Mouse (Mus musculus) forebrain, embryonic 11.5 days (tissue): ENCODE measurements around the gene Zdhhc21. TPM values are rescaled to one million over a fixed set of nuclear protein-coding genes. Genes with fewer than 3 reads are reported as not detected.

Experiments
- ATAC-seq: fragments of 200-750 bp; cut with Nextera tagmentation; replicated peaks from 2 replicates; pipeline ENCODE4 v1.8.0; 2017; ENCODE audit warnings: moderate TSS enrichment; ENCODE audit not compliant: low FRiP score
- DNase-seq: peaks from one replicate; pipeline ENCODE4 v3.0.0-alpha.2; 2017; ENCODE audit warnings: low spot score
- H3K27ac ChIP-seq: fragments of 300-500 bp; sonication (generic); 2 replicates; pipeline ENCODE4 v1.5.1; 2014; ENCODE audit warnings: low read depth, low read length
- H3K27me3 ChIP-seq: fragments of 300-500 bp; sonication (generic); 2 replicates; pipeline ENCODE4 v1.6.1; 2014; ENCODE audit warnings: mild to moderate bottlenecking, low read length, mixed read lengths; ENCODE audit not compliant: control insufficient read depth, insufficient read depth
- H3K36me3 ChIP-seq: fragments of 300-500 bp; sonication (generic); 2 replicates; pipeline ENCODE4 v1.6.1; 2014; ENCODE audit warnings: mild to moderate bottlenecking, low read length, moderate library complexity, mixed read lengths; ENCODE audit not compliant: control insufficient read depth, insufficient read depth
- H3K4me1 ChIP-seq: fragments of 300-500 bp; sonication (generic); replicated peaks from 2 replicates; pipeline ENCODE4 v1.6.1; 2014; ENCODE audit warnings: low read length, mixed read lengths; ENCODE audit not compliant: control insufficient read depth, insufficient read depth
- H3K4me2 ChIP-seq: fragments of 300-500 bp; sonication (generic); 2 replicates; pipeline ENCODE4 v1.6.1; 2014; ENCODE audit warnings: low read depth, mild to moderate bottlenecking, low read length, moderate library complexity, mixed read lengths; ENCODE audit not compliant: severe bottlenecking
- H3K4me3 ChIP-seq: fragments of 300-500 bp; sonication (generic); 2 replicates; pipeline ENCODE4 v1.5.1; 2014; ENCODE audit warnings: low read depth, low read length
- H3K9ac ChIP-seq: fragments of 300-500 bp; sonication (generic); 2 replicates; pipeline ENCODE4 v1.6.1; 2014; ENCODE audit warnings: low read length
- H3K9me3 ChIP-seq: fragments of 300-500 bp; sonication (generic); 2 replicates; pipeline ENCODE4 v1.6.1; 2016; ENCODE audit warnings: low read length, mixed read lengths; ENCODE audit not compliant: control insufficient read depth
- WGBS: fragments of 180-500 bp; shearing (Covaris S2); extraction: QIAGEN DNeasy Blood & Tissue Kit; methylation state at CpG from one replicate; pipeline ENCODE4 v1.1.7; 2014; 5-methylcytosine and 5-hydroxymethylcytosine counted together
- polyA plus RNA-seq: library from polyadenylated mRNA; unstranded; fragments of >200 nt; fragmentation: Nextera tagmentation; extraction: Ambion mirVana; gene quantifications from 2 replicates; pipeline ENCODE4 v1.2.1, GENCODE M21; 2014

Gene Zdhhc21
- polyA plus RNA-seq, 1 experiment from 2014 or later: 14.2 TPM

GRCm38 (mm10) chr4:82884636-82885534 is 25.1 kb upstream of the Zdhhc21 start, which contains the start of gene Cer1:
Gene Cer1 (minus strand): TSS chr4:82885148.
- Histone ChIP-seq H3K9ac (no peak within 1 kb of the TSS), H3K9me3 (no peaks in the 10 kb centered on the region), H3K36me3 (no peaks in the 10 kb centered on the region), H3K4me1 (no peaks in the 10 kb centered on the region), H3K4me3 (no peak within 1 kb of the TSS), H3K27me3 (peaks cover 2% of the 10 kb centered on the region; the same call in 1 of the 2 replicates), H3K27ac (no peak within 1 kb of the TSS), H3K4me2 (no peak within 1 kb of the TSS)
- 55% methylated on average over 19 of the region's 19 CpGs for WGBS
- peak; percentile 52 for DNase-seq
- ATAC-seq: no peak

GRCm38 (mm10) chr4:82882500-82882899 is 22.7 kb upstream of the Zdhhc21 start:
- Histone ChIP-seq H3K4me3 (no peak overlapping the region), H3K9ac (no peak overlapping the region), H3K36me3 (no peaks in the 10 kb centered on the region), H3K4me2 (no peak overlapping the region), H3K9me3 (no peaks in the 10 kb centered on the region), H3K27me3 (peaks cover 2% of the 10 kb centered on the region; the same call in 1 of the 2 replicates), H3K4me1 (no peaks in the 10 kb centered on the region), H3K27ac (no peak overlapping the region)
- DNase-seq: no peak
- 91% methylated on average over 9 of the region's 9 CpGs for WGBS
- no peak for ATAC-seq

DNA sequence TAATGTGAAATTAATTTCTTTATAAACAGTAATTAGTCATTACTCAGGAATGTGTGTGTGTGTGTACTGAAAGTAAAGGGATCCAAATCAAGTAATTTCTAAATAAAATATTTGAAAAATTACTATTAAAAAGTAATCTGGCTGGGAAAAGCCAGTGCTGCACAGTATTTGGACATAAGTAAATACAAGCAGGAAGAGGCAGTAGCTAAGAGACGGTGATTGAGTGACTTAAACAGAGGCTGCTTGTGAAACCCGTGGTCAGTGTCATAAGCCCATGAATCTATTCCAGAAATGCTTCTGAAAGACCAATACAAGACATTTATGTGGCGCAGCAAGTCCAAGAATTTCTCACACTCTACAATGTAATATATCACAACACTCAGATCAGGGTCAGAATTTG is 21.6 kb upstream of the Zdhhc21 start:
- no peak overlapping the region for H3K4me3 ChIP-seq
- no peak for ATAC-seq
- 85% methylated on average over 3 of the region's 3 CpGs for WGBS
- H3K36me3 ChIP-seq: no peaks in the 10 kb centered on the region
- peaks cover 2% of the 10 kb centered on the region; the same call in 1 of the 2 replicates for H3K27me3 ChIP-seq
- no peak overlapping the region for H3K9ac ChIP-seq
- no peaks in the 10 kb centered on the region for H3K4me1 ChIP-seq
- DNase-seq: no peak
- H3K9me3 ChIP-seq: no peaks in the 10 kb centered on the region
- H3K27ac ChIP-seq: no peak overlapping the region
- no peak overlapping the region for H3K4me2 ChIP-seq

GRCm38 (mm10) chr4:82880243-82880642 is 20.5 kb upstream of the Zdhhc21 start:
- WGBS: 85% methylated on average over 2 of the region's 2 CpGs
- Histone ChIP-seq H3K4me1 (no peaks in the 10 kb centered on the region), H3K27ac (no peak overlapping the region), H3K4me2 (no peak overlapping the region), H3K36me3 (no peaks in the 10 kb centered on the region), H3K9me3 (no peaks in the 10 kb centered on the region), H3K9ac (no peak overlapping the region), H3K4me3 (no peak overlapping the region), H3K27me3 (peaks cover 2% of the 10 kb centered on the region; the same call in 1 of the 2 replicates)
- no peak for ATAC-seq
- DNase-seq: no peak

- ATAC-seq (no peak), DNase-seq (no peak)
- no peak overlapping the region for H3K9ac ChIP-seq
- H3K4me2 ChIP-seq: no peak overlapping the region
- H3K9me3 ChIP-seq: no peaks in the 10 kb centered on the region
- H3K27me3 ChIP-seq: no peaks in the 10 kb centered on the region
- WGBS: 87% methylated on average over 6 of the region's 6 CpGs
- H3K4me1 ChIP-seq: no peaks in the 10 kb centered on the region
- H3K36me3 ChIP-seq: no peaks in the 10 kb centered on the region
- no peak overlapping the region for H3K27ac ChIP-seq
- H3K4me3 ChIP-seq: no peak overlapping the region
Observed at GRCm38 (mm10) chr4:82879152-82879551, 19.4 kb upstream of the Zdhhc21 start.

DNA sequence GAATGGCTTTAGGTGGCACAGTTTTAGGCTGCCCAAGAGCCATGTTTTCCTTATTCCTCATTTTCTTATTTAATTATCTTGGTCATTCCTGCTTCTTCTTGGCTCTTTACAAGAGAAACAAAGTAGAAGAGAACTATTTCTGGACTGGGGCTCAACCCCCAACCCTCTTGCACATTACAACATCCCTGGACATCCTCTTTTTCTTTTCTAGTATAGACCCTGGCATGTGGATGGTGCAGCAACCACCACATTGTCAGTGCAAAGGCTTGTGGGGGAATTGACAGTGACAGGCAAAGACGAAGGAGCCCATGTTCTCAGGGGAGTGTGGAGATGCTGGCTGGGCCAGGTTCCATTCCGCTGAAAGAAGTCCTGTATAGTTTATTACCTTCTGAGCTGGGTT is 16.9 kb upstream of the Zdhhc21 start:
- Histone ChIP-seq H3K9me3 (no peaks in the 10 kb centered on the region), H3K4me3 (no peak overlapping the region), H3K4me2 (no peak overlapping the region), H3K9ac (no peak overlapping the region), H3K36me3 (no peaks in the 10 kb centered on the region), H3K4me1 (no peaks in the 10 kb centered on the region), H3K27ac (no peak overlapping the region), H3K27me3 (no peaks in the 10 kb centered on the region)
- no peak for ATAC-seq
- 90% methylated on average over 2 of the region's 2 CpGs for WGBS
- no peak for DNase-seq

DNA sequence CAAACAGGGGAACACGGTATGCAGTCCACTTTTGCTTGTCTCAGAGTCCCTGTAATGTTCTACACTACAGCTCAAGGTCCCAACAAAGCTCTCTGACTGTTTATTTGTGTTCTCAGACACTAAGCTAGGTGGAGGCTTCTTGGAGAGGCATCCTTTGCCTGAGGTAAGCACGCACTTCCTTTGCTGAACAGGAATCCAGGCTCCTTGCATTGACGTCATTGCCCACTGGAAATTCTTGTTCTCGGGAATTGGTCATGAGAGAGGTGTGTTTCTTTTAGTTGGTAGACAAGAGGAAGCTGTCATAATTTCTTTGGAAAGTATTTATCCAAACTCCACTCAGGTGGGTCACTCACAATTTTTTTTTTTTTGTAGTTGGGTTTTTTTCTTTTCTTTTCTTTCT is 15.8 kb upstream of the Zdhhc21 start:
- no peaks in the 10 kb centered on the region for H3K36me3 ChIP-seq

DNA sequence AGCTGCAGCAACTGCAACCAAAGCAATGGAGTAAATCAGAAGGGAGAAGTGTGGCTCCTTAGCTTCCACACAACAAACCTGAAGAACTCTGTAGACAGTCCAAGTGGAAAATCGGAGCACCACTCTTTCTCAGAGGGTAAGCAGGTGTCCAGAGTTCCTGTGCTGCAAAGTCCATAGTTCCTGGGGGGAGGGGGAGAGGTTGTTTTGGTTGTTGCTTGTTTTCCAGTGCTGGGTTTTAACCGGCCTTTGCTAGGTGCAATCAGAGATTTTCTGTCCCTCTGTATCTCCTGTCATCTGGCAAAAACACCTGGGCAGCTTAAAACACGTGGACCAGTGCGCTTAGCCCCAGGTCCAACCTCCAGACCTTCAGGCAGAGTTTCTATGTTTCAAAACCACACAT is 15.0 kb upstream of the Zdhhc21 start:
- no peaks in the 10 kb centered on the region for H3K36me3 ChIP-seq
- no peaks in the 10 kb centered on the region for H3K27me3 ChIP-seq
- H3K9me3 ChIP-seq: no peaks in the 10 kb centered on the region
- H3K4me1 ChIP-seq: no peaks in the 10 kb centered on the region
- no peak overlapping the region for H3K4me3 ChIP-seq
- no peak overlapping the region for H3K9ac ChIP-seq
- DNase-seq (no peak), ATAC-seq (no peak)
- WGBS: 71% methylated on average over 4 of the region's 4 CpGs
- no peak overlapping the region for H3K27ac ChIP-seq
- no peak overlapping the region for H3K4me2 ChIP-seq

More for the DNA sequence above, 15.8 kb upstream of the Zdhhc21 start:
- H3K9ac ChIP-seq: no peak overlapping the region
- no peaks in the 10 kb centered on the region for H3K27me3 ChIP-seq
- no peaks in the 10 kb centered on the region for H3K9me3 ChIP-seq
- DNase-seq (no peak), ATAC-seq (no peak)
- WGBS: 75% methylated on average over 4 of the region's 4 CpGs
- H3K4me3 ChIP-seq: no peak overlapping the region
- no peaks in the 10 kb centered on the region for H3K4me1 ChIP-seq
- no peak overlapping the region for H3K27ac ChIP-seq
- H3K4me2 ChIP-seq: no peak overlapping the region

GRCm38 (mm10) chr4:82872548-82872947 is 12.8 kb upstream of the Zdhhc21 start:
- no peaks in the 10 kb centered on the region for H3K4me1 ChIP-seq
- H3K4me3 ChIP-seq: no peak overlapping the region
- H3K27me3 ChIP-seq: no peaks in the 10 kb centered on the region
- ATAC-seq (no peak), DNase-seq (no peak)
- no peaks in the 10 kb centered on the region for H3K9me3 ChIP-seq
- 84% methylated on average over 4 of the region's 4 CpGs for WGBS
- no peaks in the 10 kb centered on the region for H3K36me3 ChIP-seq
- no peak overlapping the region for H3K4me2 ChIP-seq
- H3K27ac ChIP-seq: no peak overlapping the region
- H3K9ac ChIP-seq: no peak overlapping the region
